Mouse (Mus musculus): ENCODE measurements around the gene Xrcc4. TPM values are rescaled to one million over a fixed set of nuclear protein-coding genes. Genes with fewer than 3 reads are reported as not detected.

Gene Xrcc4
- total RNA-seq, 2 experiments from 2014 or later, result 7.7 to 9.9 TPM

DNA sequence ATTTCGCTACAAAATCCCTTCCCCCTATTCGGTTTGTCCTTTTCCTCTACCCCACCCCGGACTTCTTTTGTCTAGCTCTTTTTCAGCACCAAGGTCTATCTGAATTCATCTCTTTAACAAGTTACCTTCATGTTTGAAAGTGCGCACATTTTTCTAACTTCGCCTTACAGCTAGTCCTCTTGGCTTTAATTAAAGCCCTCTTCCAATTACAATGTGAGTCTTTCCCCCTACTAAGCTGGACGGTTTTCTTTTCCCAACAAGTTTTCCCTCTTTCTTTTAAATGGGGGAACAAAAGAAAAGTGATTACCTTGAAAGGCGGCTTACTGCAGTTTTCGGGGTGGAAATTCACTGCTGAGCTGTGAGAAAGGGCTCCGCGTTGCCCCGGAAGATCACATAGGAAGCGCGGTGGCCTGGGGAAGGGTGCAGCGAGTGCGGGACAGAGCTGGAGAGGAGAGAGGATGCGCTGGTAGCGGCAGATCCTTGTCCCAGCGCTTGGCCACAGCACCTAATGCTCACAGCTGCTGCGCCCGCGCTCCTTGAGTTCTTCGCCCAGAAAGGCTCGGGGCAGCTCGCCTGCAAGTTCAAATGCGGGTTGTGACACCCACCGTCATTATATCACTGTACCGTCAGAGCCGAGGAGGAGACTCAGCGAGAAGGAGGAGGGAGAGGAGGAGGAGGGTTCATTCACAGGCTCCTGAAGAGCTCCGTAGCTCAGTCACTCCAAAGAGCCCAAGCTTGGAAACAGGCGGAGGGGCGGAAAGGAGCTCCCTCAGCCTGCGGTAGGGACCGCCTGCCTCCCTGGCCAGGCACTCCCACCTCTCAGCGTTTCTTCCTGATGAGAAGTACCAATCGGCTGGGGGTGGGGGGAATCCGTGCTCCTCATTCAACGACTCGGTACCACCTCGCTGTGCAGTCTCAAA lies 347.4 kb downstream of the Xrcc4 start, which contains the start of gene Vcan:
Vcan (minus strand) TSS at position 744 of the 920 bp plus-strand sequence.
- peak; percentile 6 to 28 for DNase-seq
- intact Hi-C loops (cut with DNase I), result no loop called here

DNA sequence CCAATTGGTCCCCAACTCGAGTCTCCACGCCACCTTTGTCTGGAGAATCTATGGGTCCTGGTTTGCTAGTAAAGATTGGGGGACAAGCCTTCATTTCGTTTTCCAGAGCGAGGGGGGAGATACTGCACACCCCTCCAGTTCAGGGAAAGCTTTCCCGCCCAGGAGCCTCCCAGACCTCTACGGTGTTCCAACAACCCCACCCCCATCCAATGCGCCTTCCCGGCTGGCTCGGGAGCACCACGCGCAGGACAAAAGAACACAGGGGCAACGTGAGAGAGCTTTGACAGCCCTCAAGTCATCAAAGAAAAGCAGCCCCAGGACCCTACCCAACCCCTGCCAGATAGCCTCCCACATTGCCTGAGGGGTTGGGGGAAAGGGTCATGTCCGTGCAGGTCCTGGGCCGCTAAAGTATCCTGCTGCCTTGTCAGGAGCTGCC lies 348.3 kb downstream of the Xrcc4 start:
- no peak for DNase-seq
- intact Hi-C loops (cut with DNase I), result no loop called here

DNA sequence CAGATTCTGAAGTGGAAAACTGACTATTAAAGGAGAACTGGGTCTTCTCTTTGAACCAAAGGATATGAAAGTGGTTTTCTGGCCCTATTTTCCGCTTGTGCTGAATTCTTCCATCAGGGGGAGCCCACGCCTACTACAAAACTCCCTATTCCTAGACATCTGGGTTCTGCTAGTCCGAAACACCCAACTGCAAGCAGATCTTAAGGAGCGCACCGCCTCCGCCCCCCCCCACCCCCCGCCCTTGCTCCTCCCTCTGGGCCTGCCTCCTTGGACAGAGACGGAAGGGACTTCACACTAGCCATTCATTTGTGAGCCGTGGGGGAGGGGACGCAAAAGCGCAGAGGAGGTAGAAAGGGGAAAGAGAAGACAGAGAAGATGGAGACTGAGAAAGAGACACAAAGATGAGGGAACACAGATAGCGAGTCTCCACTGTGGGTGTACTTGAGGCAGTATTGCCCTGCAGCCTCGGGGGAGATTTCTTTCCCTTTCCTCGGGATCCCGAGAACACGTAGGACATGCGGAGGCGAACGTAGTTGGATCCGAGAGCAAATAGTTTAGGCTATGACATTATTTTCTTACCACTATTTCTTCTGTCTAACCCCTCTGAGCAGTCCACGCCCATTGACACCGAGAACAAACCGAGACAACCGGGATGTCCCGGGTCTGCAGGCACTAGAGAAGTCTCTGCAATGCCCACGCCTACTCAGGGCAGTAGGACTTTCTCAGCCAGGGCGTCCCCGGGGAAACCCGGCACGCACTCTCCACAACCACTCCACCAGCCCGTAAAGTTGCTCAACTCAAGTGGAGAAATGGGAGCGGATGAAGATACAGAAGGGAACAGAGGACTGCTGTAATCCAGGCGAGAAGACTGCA lies 348.9 kb downstream of the Xrcc4 start:
- intact Hi-C loops (cut with DNase I), result no loop called here
- peak; percentile 35 to 41 for DNase-seq

DNA sequence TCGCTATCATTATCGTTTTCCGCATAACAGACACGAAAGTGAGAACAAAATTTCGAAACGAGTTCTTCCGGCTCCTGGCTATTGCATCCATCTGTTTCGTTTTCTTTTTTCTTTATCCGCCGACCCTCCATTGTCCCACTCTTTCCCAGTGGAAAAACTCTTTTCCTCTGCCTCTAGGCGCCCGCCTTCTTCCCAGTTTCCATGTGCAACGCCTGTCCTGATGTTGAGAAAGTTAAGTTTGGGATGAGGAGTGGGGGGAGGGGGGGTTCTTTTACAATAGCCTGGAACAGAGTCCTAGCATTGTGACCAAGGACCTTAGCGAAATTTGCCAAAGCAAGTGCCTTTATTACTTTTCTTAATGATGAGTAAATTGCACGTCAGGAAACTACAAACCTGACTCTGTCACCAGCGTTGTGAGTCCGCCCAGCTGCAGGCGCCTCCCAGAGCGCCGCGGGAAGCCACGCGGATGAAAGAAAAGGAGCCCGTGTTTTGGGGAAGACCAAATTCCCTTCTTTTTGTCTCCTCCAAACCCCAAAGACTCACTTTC lies 349.6 kb downstream of the Xrcc4 start:
- DNase-seq, result no peak
- intact Hi-C loops (cut with DNase I), result no loop called here

DNA sequence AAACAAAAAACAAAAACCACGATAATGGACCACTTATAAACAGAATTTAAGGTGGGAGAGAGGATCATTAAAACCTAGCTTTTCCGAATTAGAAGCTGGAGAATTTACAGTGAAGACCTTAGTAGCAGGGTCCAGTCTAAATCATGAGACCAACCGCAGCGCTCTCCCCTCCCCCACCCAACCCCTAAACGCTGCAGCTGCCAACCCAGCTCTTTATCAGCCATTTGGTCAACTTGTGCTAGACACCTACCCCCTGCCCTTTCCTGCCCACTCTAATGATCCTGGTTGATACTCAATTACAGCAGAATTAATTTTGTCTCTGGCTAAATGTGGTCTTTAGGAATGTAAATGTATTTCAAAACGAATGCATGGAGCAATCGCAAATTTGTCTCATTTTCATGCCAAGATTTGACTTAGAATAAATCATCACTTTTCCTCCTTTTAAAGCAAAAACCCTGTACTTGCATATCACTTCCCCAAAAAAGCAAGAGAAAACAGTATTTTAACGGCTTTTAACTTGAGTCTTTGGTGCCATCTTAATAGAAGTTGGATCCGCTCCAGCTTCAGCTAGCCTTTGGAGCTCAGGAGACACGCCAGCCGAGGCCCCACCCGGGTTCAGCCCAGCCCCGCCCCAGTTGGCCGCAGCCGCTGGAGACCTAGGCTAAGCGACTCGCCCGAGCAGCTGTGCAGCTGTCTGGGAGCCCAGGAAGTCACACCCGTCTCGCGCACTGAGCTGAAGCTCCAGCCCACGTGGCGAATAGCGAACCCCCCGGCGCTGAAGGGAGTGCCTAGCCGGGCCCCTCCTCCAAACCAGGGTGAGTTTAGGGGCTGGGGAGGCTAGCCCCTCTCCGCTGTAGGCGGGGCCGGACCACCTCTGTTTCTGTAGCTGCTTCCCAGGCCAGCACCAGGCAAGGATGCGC lies 350.4 kb downstream of the Xrcc4 start:
- intact Hi-C loops (cut with DNase I), result no loop called here
- DNase-seq, result peak; percentile 77 to 89

DNA sequence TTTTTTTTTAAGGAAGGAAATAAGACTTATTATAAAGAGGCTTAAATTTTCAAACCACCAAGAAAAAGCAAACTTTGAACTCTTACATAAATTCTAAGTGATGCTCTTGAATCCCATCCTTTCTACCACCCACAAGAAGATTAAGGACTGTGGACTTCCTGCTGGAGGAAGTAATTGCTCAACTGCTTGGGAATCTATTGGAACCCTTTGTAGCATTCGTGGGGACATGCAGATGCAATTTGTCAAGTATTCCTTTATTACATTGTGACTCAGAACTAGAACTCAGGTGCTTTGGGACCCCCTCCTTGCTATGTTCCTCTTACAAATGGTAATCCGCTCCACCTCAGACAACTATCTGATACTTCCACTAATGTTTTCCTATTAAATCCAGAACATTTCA lies 351.1 kb downstream of the Xrcc4 start:
- intact Hi-C loops (cut with DNase I), result no loop called here
- no peak for DNase-seq

DNA sequence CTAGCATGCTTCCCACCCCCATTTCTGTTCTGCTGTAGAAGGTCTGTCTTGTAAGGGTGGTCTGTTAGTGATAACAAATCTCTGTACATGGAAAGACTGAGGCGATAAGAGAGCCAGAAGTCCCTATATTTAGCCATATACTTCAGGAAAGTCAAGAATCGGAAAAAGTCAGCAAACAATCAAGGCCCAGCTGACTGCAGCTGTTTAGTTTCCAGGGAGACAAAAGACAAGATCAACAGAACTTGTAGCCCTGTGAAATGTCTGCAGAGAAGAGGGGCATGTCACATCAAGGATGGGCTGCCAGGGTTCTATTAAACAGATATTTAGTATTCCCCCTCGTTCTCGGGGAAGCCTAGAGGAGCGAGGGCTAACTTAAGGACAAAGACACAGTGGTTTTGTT lies 354.3 kb downstream of the Xrcc4 start:
- DNase-seq, result no peak
- intact Hi-C loops (cut with DNase I), result no loop called here

DNA sequence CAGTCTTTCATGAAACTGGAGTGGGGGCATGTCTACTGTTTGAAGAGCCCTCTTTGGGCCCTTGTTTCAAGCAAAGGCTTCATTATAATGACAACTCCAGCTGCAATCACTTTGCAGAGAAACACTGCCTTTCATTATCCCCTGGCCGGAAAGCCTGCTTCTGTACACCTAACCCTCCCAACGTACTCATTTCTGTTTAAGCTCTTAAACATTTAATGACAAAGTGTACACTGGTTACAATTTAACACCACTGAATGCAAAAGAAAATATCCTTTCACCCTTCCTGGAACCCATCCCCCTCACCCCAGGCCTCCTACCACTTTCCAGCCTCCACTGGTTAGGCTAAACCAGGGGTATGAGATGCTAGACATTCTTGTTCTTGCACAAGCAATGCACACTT lies 362.9 kb downstream of the Xrcc4 start:
- intact Hi-C loops (cut with DNase I), result no loop called here

More for the DNA sequence above, 362.9 kb downstream of the Xrcc4 start:
- no peak for DNase-seq

Other genes with a start within 250 kb of the Xrcc4 start
- gene Tmem167, start 485 bp downstream of the Xrcc4 start, total RNA-seq (2021), result 1 to 10 TPM; 6.6 to 7.3 TPM

Data from gastrocnemius, postnatal 36 days (tissue).